Mouse (Mus musculus): Measurements from ENCODE around the gene Rps8. TPM values are rescaled to one million over a fixed set of nuclear protein-coding genes. Genes with fewer than 3 reads are reported as not detected.

The Rps8 gene
- total RNA-seq, 2 experiments from 2014 or later = 571 to 648 TPM

- intact Hi-C loops (cut with DNase I) = no loop called here
Observed at GRCm38 (mm10) chr4:117107813-117108523, 48.1 kb downstream of the Rps8 start.

GRCm38 (mm10) chr4:117105127-117105526 is 50.9 kb downstream of the Rps8 start:
- DNase-seq (ENCODE audit: low spot score) = no peak
- intact Hi-C loops (cut with DNase I) = no loop called here

More at GRCm38 (mm10) chr4:117107813-117108523, 48.1 kb downstream of the Rps8 start:
- no peak for DNase-seq (ENCODE audit: low spot score)

DNA sequence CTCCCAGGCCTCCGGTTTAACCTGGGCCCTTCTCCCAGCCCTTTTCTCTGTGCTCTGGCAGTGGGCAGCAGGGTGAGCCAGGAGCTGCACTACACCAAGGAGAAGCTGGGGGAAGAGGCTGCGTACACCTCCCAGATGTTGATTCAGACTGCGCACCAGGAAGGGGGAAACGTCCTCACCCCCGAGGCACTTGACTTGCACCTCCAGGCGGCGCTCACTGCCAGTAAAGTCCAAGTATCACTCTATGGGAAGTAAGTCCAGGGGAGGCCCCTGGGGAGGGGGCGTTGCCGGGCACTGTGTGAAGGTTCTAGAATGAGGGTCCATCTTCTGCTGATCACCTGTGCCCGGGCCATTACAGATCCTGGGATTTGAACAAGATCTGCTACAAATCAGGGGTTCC is 51.4 kb downstream of the Rps8 start:
- intact Hi-C loops (cut with DNase I) = loop anchor here (5.0 kb wide), 1 partner anchor 38 kb away; no protein-coding TSS in a partner anchor
- DNase-seq (ENCODE audit: low spot score) = no peak

Small RNA genes within 50 kb of the gene (microRNA-seq; reads per million reads assigned to microRNA genes)
- gene Gm22398 = not detected

Other genes starting within 250 kb of the Rps8 start
- 10 to 100 TPM; 85.0 to 91.1 TPM for gene Urod, start 161.8 kb downstream of the Rps8 start, total RNA-seq (2021)
- 10 to 100 TPM; 14.8 to 15.3 TPM for gene Hectd3, start 160.9 kb downstream of the Rps8 start, total RNA-seq (2021)
- 10 to 100 TPM; 13.5 to 13.8 TPM for gene Eif2b3, start 136.8 kb downstream of the Rps8 start, total RNA-seq (2021)
- 1 to 10 TPM; 1.1 to 1.5 TPM for gene Ptch2, start 60.2 kb downstream of the Rps8 start, total RNA-seq (2021)
- 1 to 10 TPM; 2.0 to 3.3 TPM for gene Btbd19, start 30.5 kb downstream of the Rps8 start, total RNA-seq (2021)
- gene Tctex1d4, start 29.4 kb downstream of the Rps8 start, total RNA-seq (2021) = not detected
- gene Plk3, start 22.3 kb downstream of the Rps8 start, total RNA-seq (2021) = 1 to 10 TPM; 1.5 to 2.1 TPM
- under 1 TPM; 0.31 to 0.34 TPM for gene Kif2c, start 26.4 kb upstream of the Rps8 start, total RNA-seq (2021)
- 10 to 100 TPM; 23.8 to 30.3 TPM for gene Tmem53, start 95.7 kb upstream of the Rps8 start, total RNA-seq (2021)
- gene Armh1, start 95.9 kb upstream of the Rps8 start, total RNA-seq (2021) = not detected